Mouse (Mus musculus) urinary bladder, adult 2 months (tissue): ENCODE data around the gene Rsbn1l. TPM values are rescaled to one million over a fixed set of nuclear protein-coding genes. Genes with fewer than 3 reads are reported as not detected.

Source experiments
- DNase-seq: peaks from one replicate; pipeline ENCODE4 v3.0.0; 2022; ENCODE audit warnings: low spot score
- polyA plus RNA-seq: library from polyadenylated mRNA; depleted of rRNA; stranded (reverse); fragments of >200 nt; gene quantifications from 2 replicates; pipeline ENCODE4 v1.2.3, GENCODE M21; 2012

Gene Rsbn1l
- polyA plus RNA-seq, 1 experiment: 11.8 TPM

DNA sequence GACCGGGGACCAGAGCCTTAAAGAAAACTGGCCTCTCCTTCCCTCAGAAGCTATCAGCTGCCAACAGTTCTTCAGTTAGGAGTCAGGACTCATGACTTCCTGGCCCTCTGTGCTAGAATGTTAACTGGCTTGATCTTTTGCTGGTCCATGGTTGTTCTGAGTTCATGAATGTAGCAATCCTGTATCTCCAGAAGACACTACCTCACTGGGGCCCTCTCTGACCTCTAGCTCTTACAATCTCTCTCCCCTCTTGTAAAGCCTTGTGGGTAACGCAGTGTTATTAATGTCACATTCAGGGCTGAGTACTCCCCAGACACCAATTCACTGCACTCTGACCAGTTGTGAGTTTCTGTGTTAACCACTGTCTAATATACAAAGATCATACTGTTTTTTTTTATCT is 51.6 kb downstream of the Rsbn1l start:
- no peak for DNase-seq

DNA sequence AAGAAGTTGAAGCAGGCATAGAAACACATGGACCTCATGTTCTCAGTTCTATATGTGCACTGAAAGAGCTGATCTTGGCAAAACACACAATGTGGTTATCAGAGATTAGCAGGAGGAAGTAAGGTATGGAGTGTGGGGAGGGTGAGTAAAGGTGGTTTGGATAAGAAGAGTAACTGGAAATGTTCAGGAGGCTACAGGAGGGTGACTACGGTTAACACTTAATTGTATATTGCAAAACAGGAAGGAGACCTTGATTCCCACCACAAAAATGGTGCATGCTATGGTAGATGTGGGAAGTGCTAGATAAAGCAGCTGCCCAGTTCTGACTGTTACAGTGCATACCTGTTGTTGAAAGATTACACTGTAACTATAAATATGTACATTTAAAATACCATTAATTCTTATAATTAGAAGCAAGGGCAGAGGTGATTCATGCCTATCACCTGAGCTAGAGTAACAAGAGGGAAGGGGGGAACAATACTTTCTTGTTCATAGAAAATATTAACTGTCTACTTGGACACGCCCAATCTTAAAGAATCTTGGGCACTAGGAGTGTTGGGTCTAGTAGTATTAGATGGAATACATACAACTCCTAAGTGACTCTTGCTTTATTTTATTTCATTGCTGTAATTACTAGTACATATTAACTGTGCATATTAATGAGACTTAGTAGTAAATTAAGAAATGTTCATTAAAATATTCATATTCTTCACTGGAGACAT is 58.6 kb downstream of the Rsbn1l start:
- no peak for DNase-seq

DNA sequence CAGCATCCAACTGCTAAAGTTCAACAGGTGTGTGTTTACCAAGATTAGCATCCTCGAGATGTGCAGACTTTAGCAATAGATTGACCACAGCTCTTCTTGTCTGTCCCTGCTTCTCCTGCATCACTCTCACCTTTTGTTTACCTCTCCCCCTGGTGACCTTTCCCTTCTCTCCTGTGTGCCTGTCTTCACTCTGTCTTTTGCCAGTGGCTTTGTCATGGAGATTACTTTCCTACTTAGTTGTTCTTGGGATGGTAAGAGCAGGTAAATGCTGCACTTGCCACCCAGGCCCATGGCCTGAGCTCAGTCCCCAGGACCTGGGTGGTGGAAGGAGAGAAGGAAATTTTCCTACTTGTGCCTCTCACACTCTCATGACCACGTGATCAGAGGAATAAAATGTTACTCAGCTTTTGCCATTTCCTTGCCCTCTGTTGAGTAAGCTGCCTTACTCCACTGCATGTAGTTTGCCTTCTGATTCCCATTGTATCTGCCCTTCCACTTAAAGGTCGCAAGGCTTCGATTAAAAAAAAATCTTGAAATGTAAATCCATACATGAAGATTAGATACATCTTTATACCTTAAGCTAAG is 72.1 kb downstream of the Rsbn1l start:
- DNase-seq: no peak

- DNase-seq: peak; percentile 94
Observed at GRCm38 (mm10) chr5:20881915-20882800, 74.0 kb downstream of the Rsbn1l start, which contains the start of the genes Phtf2 and Tmem60. Gene Phtf2, minus strand, starts transcription at chr5:20882124. Gene Tmem60, plus strand, starts transcription at chr5:20882191.

DNA sequence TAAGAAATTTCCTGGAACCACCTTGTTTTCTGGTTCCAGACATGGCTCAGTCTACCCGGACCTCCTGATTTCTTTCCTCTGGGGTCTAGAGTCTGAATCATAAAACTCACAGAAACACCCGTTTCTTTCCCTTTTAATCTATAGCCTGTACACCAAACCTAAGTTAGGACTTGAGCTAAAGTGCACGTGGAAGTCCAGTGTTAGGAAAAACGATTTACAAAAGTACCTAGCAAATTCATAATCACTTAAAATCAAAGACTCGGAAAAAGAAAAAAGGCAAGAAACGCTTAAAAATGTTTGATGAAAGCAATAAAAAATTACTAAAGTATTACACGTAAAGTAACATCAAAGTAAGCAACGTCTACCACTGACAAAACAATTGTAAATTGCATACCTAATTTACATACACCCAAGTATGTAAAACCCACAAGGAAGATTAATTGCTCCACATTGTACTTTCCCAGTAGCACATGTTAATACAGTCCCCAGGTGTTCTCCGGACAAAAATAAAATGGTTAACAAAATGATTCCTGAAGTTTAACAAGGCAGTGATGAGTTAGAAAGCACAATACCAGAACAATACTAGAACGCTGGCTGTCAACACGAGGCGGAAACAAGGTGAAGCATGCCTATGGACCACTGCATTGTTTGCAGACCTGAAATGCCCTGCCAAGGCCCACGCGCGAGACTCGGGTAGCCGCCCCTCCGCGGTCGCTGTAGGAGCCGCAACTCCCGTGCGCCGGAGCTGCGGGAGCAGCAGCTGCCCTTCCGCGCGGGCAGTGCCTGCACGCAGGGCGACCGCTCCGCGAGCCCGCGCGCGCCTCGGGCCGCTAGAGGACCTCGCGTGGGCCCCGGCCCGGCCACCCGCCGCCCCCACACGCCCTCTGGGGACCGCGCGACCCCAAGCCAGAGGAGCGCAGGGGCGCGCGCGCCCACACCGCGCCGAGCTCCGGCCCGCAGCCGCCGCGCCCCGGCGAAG is 75.1 kb downstream of the Rsbn1l start:
- peak; percentile 54 for DNase-seq

DNA sequence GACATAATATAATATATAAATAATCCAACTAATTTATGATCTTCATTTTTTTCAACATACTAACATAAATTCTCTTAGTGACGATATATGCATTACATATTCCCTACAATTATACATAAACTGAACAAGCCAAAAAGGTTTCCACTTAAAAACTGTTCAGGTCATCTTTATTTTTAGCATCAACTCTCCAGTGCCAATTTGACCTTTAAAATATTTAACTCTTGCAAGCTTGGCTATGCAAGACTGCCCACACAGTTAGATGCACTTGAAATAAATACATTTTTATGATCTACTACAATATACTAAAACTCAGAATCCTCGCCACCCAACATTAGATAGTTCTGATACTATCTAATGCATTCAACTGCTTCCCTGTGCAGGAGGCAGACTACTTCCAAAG is 75.8 kb downstream of the Rsbn1l start:
- DNase-seq: no peak

DNA sequence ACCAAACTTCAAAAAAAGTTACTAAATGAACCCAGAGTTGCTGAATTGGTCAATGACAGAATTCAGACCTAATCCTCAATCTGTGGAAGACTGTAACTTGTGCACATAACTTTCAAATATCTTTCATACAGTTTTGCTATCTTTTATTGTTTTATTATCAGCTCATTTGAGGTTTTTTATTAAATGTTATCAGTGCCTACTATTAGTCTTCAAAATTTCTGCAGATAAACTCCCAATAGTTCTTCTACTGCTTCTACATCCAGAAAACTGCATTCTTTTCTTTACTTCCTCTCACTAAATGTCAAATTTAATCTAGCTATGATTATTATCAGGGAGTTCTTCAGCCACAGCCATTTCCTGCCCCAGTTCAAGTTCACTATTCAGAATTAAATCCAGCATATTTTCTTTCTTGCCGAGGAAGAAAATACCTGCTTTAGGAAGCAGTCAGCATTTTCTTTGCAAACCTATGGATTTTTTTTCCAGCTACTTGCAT is 79.2 kb downstream of the Rsbn1l start:
- no peak for DNase-seq

GRCm38 (mm10) chr5:20873146-20873545 is 83.1 kb downstream of the Rsbn1l start:
- no peak for DNase-seq

- no peak for DNase-seq
Observed at GRCm38 (mm10) chr5:20865193-20865755, 90.9 kb downstream of the Rsbn1l start.

DNA sequence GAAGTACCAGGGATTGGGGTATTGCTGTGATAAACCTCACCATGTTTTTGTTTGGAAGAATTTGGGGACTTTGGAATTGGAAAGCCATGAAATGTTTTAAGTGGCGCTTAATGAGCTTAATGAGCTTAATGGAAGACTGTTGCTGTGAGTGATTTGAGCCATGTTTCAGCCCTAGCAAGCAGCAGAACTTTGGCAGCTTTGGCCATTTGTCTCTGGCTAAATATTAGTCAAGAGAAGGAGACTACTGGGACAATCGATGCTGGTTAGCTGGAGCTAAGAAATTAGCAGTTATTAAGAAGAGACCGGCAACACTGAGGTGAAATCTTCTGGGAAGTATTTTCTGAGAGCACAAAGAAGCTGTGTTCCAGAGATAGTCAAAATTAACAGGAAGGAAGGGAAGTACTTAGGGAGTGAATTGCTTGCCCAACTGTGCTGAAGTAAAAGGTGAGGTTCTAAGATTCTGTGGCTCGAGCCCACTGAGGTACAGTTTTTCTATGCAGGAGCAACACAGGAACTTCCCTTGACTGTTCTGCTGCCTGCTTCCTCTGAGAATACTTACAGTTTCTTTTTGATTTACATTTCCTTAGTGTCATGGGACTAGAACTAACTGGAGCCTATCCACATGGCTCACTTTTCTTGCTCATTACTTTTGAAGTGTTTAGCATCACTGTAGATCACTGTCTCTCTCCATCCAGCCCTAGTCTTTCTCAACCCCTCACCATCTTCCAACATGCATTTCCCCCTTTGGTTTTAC is 91.8 kb downstream of the Rsbn1l start:
- DNase-seq: no peak

- DNase-seq: no peak
Observed at GRCm38 (mm10) chr5:20861901-20862300, 94.3 kb downstream of the Rsbn1l start.

DNA sequence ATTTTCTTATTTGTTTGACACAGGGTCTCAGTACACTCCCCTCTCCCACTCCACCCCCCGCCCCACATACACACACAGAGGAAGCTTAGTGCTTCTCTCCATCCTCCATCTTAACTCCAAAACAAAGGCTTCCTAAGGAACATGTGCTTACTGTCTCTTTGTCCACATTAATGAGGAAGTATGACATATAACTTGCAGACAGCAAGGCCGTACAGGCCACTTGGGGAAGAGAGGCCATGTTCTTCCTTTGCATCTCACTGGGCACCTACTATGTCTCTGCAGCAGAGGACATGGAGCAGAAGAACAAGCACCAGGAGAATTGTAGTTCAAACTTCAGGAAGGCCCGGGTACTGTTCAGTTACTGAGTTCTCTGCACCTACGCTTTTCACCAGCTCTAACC is 95.6 kb downstream of the Rsbn1l start:
- DNase-seq: no peak

DNA sequence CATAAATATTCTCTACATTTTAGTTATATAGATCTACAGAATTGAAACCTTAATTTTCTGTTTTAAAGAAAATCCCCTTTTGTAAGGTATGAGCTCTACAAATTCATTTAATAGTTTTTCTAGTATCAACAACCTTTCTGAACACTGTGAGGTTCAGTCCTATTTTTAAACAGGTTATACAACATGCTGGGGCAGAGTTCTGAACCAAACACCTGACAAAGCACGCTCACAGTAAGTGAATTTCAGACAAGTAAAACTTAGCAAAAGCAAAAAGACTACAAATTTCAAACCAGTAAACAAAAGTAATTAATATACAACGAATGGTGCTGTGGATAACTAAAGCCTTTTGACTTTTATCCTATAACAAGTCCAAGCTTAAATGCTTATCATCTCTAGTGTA is 97.8 kb downstream of the Rsbn1l start:
- DNase-seq: no peak

DNA sequence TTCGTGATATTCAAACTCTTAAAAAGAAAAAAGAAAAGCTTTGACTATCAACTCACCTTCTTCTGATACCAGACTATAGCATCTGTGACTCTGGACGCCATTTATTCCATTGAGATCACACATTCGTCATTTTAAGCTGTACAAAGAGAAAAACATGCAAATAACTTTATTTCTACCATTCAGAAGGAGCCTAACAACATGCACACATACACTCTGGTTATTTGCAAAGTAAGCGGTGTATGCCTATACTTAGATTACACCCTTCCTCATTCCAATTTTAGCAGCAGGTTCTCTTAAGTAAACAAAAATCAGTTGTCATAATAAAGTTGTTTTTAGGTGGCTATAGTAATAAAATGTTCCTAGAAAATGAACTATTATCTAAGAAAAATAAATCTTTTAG is 101.1 kb downstream of the Rsbn1l start:
- DNase-seq: no peak

DNA sequence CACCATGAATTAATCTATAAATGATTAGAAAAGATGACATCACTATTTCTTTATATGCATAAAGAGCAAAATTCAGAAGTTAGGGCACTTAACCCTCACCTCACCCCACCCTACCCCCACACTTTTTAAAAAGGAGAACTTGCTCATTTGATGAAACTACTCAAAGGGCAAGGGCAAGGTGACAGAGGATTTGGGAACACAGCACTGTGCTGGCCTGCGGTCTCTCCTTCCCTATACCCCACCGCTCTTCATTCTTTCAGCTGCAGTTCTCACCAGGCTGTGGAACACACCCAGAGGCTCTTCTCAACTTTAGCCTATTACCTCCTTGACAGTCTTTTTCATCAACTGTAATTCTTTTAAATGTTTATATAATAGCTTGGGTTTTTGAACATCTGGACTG is 109.2 kb downstream of the Rsbn1l start:
- no peak for DNase-seq

DNA sequence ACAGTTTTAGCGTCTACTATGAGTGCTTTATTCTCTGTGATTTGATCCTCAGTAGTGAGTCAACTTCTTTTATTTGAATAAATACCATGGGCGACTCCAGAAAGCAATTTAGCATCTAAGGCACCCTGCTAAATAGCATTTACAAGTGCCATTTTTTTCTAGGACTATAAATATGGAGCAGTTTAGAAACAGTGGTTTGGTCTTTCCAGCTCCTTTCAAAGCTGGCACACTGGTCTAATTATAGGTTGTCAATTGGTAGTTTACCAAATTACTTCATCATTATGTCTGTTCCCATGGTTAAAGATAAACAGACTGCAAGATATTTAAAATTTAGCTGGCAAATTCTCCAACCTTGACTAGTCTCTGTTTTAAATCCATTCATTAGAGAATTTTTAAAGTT is 112.4 kb downstream of the Rsbn1l start:
- DNase-seq: no peak

GRCm38 (mm10) chr5:20843405-20843804 is 112.8 kb downstream of the Rsbn1l start:
- DNase-seq: no peak
